Mouse (Mus musculus): ENCODE data around the gene Tgfa.

- TF ChIP-seq CTCF (conservative IDR thresholded peaks at IDR 0.05; ENCODE audit: insufficient read depth, insufficient read length, low read depth, low read length) (no peak), POLR2A (IDR thresholded peaks at IDR 0.05; ENCODE audit: low read depth, low read length) (no peak)
Observed at GRCm38 (mm10) chr6:86196034-86196433, 1.0 kb downstream of the Tgfa start.

Measured in kidney, adult 2 months (tissue).